Mouse (Mus musculus): Measurements from ENCODE around the gene Fam129c. TPM values are rescaled to one million over a fixed set of nuclear protein-coding genes. Genes with fewer than 3 reads are reported as not detected.

The Fam129c gene
- 1.6 and 3.1 TPM in 2 replicates for polyA plus RNA-seq (2012; rRNA removed; ENCODE audit: low replicate concordance)

DNA sequence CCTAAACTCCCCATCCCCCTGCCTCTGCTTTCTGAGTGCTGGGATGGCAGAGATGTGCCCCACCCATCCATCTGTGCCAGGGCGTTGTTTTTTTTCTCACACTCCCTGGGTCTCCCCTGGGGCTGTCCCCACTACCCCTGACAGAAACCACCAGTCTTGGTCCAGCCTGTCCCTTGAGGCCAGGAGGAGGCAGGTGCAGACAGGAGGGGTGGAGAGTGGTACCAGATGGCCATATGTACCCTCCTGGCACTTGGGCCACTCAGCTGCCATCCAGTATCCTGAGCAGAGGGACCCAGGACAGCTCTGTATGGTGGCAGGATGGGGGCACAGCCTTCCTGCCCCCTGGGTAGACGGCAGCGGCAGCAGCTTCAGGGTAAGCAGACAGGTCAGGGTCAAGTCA, at the start of gene Fam129c:
Gene Fam129c, plus strand, starts transcription at position 198 of the 400 bp plus-strand sequence.

DNA sequence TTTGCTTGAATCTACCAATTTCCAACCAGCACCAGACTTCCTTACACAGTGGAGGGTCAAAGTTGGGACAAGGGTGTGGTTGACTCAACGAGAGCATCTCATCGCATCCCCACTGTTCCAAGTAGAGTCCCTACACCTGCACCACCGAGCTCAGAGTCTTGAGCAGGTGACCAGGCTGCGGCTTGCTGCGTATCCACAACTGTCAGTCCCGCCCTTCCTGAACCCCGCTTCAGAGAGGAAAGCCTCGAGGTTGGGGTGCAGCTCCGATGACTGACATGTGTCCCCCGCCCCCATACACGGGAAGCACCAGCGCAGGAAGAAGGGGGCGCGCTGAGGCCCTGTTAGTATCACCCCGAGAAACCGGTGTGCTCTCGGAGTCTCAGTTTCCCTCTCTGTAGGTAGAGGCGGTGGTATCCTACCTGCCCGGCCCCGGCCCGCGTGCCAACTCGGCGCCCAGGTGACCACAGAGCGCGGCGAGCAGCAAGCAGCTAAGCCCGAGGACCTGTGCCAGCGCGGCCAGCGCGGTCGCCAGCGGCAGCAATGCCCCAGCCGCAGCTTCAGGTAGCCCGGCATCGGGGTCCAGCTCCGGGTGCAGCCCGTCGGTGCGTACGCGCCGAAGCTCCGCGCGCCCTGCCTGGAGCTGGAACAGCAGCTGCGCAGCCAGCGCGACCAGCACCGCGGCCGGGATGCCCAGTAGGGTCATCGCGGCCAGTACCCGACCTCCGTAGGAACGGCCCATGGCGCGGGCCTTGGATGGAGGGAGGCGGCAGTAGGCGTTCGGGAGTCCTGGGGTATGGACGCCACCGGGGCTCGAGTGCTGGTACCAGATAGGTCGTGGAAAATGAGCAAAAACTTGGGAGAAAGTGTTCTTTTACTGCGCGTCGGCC, 39.1 kb upstream of the Fam129c start, which contains the start of gene Tmem221:
Gene Tmem221, minus strand, starts transcription at position 801 of the 887 bp plus-strand sequence.

DNA sequence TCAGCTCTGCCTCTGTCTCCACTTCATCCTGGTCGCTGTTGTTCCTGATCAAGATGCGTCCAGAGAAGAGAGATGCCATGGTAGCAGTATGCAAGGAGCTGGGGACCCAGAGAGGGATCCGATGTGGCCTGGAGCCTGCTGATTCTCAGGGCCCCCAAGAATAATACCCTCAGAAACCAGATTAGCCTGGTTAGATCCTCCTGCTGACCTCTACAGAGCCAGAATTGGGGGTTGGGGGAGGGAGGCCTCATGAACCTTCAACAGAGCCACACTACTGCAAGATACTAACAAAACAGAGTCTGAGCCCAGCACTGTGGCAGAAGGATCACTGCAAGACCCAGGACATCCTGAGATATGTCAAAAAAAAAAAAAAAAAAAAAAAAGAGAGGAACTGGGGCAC, 30.9 kb upstream of the Fam129c start, which contains the start of gene Nxnl1:
Gene Nxnl1, minus strand, starts transcription at position 101 of the 400 bp plus-strand sequence.

DNA sequence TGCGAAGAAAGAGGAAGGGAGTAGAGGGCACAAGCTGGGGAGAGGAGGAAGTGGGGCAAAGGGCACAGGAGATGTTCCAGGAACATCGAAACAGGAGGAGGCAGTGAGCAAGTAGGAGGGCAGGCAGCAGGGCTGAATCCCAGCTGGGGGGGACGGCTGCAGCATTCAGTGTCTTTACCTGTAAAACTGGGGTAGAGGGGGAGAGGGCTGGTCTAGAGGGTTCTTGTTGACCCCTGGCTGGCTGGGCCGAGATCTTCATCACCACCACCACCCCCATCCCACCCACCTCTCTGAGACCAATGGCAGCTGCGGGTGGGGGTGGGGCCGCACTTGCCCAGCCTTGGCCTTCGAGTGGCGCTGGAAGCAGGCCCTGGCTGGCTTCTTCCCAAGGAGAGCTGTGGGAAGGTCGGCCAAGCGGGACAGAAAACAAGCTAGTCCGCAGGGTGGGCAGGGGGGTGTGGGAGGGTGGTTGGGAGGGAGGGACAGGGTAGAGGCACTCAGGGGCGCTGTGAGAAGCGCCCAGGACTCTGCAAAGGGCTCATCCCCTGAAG, 29.0 kb upstream of the Fam129c start, which contains the start of gene Slc27a1:
Gene Slc27a1, plus strand, starts transcription at position 496 of the 551 bp plus-strand sequence.

DNA sequence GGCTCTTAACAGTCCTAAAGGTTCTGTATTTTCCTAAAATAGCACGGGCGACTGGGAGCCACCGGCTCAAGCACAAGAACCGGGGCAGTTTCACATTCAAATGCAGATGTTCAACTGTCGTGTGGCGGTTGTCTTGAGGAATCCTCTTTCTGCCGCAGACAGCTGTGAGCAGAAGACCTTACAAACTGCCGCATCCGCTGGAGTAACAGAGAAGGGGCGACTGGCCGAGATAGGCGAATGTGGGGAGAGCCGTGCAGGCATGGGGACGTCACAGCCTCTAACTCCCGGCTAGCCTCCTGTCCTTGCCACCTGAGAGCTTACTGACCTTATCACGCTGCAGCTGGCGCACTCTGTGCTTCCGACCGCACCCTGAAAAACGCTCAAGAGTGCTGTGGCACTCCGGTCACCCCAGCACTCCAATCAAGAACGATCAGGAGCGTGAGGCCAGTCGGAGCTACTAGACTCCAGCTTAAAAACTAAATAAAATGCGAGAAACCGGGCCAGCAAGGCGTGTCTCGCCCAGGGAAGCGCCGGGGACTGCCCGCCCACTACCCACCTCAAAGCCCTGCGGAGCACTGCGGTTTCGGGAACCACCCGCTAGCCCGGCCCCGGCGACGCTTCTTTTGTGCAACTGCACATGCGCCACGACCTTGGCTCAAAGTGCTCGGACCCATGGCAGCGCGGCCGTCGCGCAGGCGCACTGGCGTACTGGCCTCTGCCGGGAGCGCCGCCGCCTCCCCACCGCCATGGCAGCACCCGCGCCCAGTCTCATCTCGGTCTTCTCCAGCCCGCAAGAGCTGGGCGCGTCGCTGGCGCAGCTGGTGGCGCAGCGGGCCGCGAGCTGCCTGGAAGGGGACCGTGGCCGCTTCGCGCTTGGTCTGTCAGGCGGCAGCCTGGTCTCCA, 5.7 kb upstream of the Fam129c start, which contains the start of gene Pgls:
Gene Pgls, plus strand, starts transcription at position 706 of the 903 bp plus-strand sequence.

DNA sequence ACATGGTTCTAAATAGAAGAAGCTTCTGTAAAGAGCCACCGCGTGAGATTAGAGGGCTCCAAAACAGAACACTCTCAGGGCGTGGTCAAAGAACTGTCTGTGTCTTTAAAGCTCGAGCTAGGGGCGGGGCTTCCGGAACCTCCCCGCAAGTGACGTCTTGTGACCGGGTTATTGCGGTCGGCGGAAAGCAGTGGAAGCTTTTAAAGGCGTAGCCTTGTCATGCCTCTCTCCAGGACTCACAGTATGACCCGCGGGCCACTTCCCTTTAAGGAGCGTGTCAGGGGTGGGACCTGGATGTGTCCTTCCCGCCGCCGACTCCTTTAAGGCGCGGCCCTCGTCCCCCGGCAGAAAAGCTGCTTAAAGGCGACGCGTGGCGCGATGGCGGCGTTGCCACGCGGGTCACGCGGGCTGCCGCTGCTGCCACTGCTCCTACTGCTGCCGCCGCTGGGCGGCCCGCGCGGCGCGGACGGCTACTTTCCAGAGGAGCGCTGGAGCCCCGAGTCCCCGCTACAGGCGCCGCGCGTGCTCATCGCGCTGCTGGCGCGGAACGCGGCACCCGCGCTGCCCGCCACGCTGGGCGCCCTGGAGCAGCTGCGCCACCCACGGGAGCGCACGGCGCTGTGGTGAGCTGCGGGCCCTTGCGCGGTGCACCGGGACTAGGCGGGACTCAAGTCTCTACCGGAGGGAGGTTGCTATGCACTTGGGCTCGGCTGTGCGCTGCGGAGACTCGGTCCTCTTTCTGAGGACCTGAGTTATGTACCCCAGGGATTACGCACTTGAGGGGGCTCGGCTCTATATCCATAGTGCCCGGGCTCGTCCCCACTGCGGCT, 13.6 kb downstream of the Fam129c start, which contains the start of gene Colgalt1:
Gene Colgalt1, plus strand, starts transcription at position 177 of the 830 bp plus-strand sequence.

Other genes starting within 250 kb of the Fam129c start
- 51.2 and 55.3 TPM in 2 replicates for gene Use1, start 230.8 kb upstream of the Fam129c start, polyA plus RNA-seq (2012; rRNA removed; ENCODE audit: low replicate concordance)
- 25.0 and 66.9 TPM in 2 replicates for gene Ocel1, start 226.3 kb upstream of the Fam129c start, polyA plus RNA-seq (2012; rRNA removed; ENCODE audit: low replicate concordance)
- gene Nr2f6, start 215.7 kb upstream of the Fam129c start, polyA plus RNA-seq (2012; rRNA removed; ENCODE audit: low replicate concordance), result 313 and 643 TPM in 2 replicates
- 9.5 TPM in 2 replicates for gene Ushbp1, start 201.8 kb upstream of the Fam129c start, polyA plus RNA-seq (2012; rRNA removed; ENCODE audit: low replicate concordance)
- 102 and 106 TPM in 2 replicates for gene Babam1, start 200.8 kb upstream of the Fam129c start, polyA plus RNA-seq (2012; rRNA removed; ENCODE audit: low replicate concordance)
- 12.8 and 20.1 TPM in 2 replicates for gene Ankle1, start 191.6 kb upstream of the Fam129c start, polyA plus RNA-seq (2012; rRNA removed; ENCODE audit: low replicate concordance)
- gene Abhd8, start 134.0 kb upstream of the Fam129c start, polyA plus RNA-seq (2012; rRNA removed; ENCODE audit: low replicate concordance), result 17.3 and 22.0 TPM in 2 replicates
- gene Mrpl34, start 132.7 kb upstream of the Fam129c start, polyA plus RNA-seq (2012; rRNA removed; ENCODE audit: low replicate concordance), result 268 and 285 TPM in 2 replicates
- gene Dda1, start 128.4 kb upstream of the Fam129c start, polyA plus RNA-seq (2012; rRNA removed; ENCODE audit: low replicate concordance), result 83.6 and 99.3 TPM in 2 replicates
- gene Ano8, start 111.7 kb upstream of the Fam129c start, polyA plus RNA-seq (2012; rRNA removed; ENCODE audit: low replicate concordance), result 19.4 and 25.4 TPM in 2 replicates
- 29.5 and 30.2 TPM in 2 replicates for gene Gtpbp3, start 109.5 kb upstream of the Fam129c start, polyA plus RNA-seq (2012; rRNA removed; ENCODE audit: low replicate concordance)
- gene Plvap, start 85.9 kb upstream of the Fam129c start, polyA plus RNA-seq (2012; rRNA removed; ENCODE audit: low replicate concordance), result 270 and 394 TPM in 2 replicates
- gene Ccdc194, start 71.9 kb upstream of the Fam129c start, polyA plus RNA-seq (2012; rRNA removed; ENCODE audit: low replicate concordance), result not detected in 2 replicates
- gene Bst2, start 60.2 kb upstream of the Fam129c start, polyA plus RNA-seq (2012; rRNA removed; ENCODE audit: low replicate concordance), result 119 and 255 TPM in 2 replicates
- gene Mvb12a, start 54.7 kb upstream of the Fam129c start, polyA plus RNA-seq (2012; rRNA removed; ENCODE audit: low replicate concordance), result 159 and 312 TPM in 2 replicates
- 0.50 and 1.4 TPM in 2 replicates for gene Tmem221, start 38.8 kb upstream of the Fam129c start, polyA plus RNA-seq (2012; rRNA removed; ENCODE audit: low replicate concordance)
- gene Nxnl1, start 31.0 kb upstream of the Fam129c start, polyA plus RNA-seq (2012; rRNA removed; ENCODE audit: low replicate concordance), result not detected in 2 replicates
- 28.3 and 40.4 TPM in 2 replicates for gene Slc27a1, start 28.8 kb upstream of the Fam129c start, polyA plus RNA-seq (2012; rRNA removed; ENCODE audit: low replicate concordance)
- gene Pgls, start 5.5 kb upstream of the Fam129c start, polyA plus RNA-seq (2012; rRNA removed; ENCODE audit: low replicate concordance), result 210 and 420 TPM in 2 replicates
- gene Colgalt1, start 13.3 kb downstream of the Fam129c start, polyA plus RNA-seq (2012; rRNA removed; ENCODE audit: low replicate concordance), result 59.6 and 62.5 TPM in 2 replicates
- gene Unc13a, start 74.1 kb downstream of the Fam129c start, polyA plus RNA-seq (2012; rRNA removed; ENCODE audit: low replicate concordance), result 0.39 and 1.9 TPM in 2 replicates
- gene Jak3, start 78.6 kb downstream of the Fam129c start, polyA plus RNA-seq (2012; rRNA removed; ENCODE audit: low replicate concordance), result 14.8 and 17.5 TPM in 2 replicates
- gene Insl3, start 91.6 kb downstream of the Fam129c start, polyA plus RNA-seq (2012; rRNA removed; ENCODE audit: low replicate concordance), result 24.2 and 26.5 TPM in 2 replicates
- 227 and 269 TPM in 2 replicates for gene B3gnt3, start 104.1 kb downstream of the Fam129c start, polyA plus RNA-seq (2012; rRNA removed; ENCODE audit: low replicate concordance)
- gene Fcho1, start 128.1 kb downstream of the Fam129c start, polyA plus RNA-seq (2012; rRNA removed; ENCODE audit: low replicate concordance), result 19.4 and 23.2 TPM in 2 replicates

Measured in duodenum, adult 2 months (tissue).